Mouse (Mus musculus): ENCODE data around the gene Pan2. TPM values are rescaled to one million over a fixed set of nuclear protein-coding genes. Genes with fewer than 3 reads are reported as not detected.

Gene Pan2
- polyA plus RNA-seq, 1 experiment = 5.0 TPM

GRCm38 (mm10) chr10:128370601-128371000 is 67.5 kb downstream of the Pan2 start:
- no peak for TF ChIP-seq MAX (IDR thresholded peaks at IDR 0.05)
- no peaks in the 10 kb centered on the region for H3K79me2 ChIP-seq (ENCODE audit: control insufficient read depth, insufficient read depth)
- H3K4me3 ChIP-seq (ENCODE audit: insufficient read depth, poor library complexity, severe bottlenecking) = no peak overlapping the region
- no peaks in the 10 kb centered on the region for H3K27me3 ChIP-seq (ENCODE audit: control insufficient read depth, insufficient read depth, insufficient read length)
- H3K79me3 ChIP-seq (ENCODE audit: low read depth) = no peaks in the 10 kb centered on the region
- H3ac ChIP-seq (ENCODE audit: control insufficient read depth, insufficient read length, low read depth) = no peak overlapping the region
- no peaks in the 10 kb centered on the region for H3K36me3 ChIP-seq (ENCODE audit: control insufficient read depth, insufficient read depth)

Other genes with a start within 250 kb of the Pan2 start
- gene Ptges3, start 244.4 kb upstream of the Pan2 start, polyA plus RNA-seq (2012; fragmentation: generic; extraction: Trizol) = 133 TPM
- gene Atp5b, start 220.1 kb upstream of the Pan2 start, polyA plus RNA-seq (2012; fragmentation: generic; extraction: Trizol) = 3,917 TPM
- gene Baz2a, start 211.8 kb upstream of the Pan2 start, polyA plus RNA-seq (2012; fragmentation: generic; extraction: Trizol) = 8.2 TPM
- gene Rbms2, start 123.0 kb upstream of the Pan2 start, polyA plus RNA-seq (2012; fragmentation: generic; extraction: Trizol) = 61.4 TPM
- 2.8 TPM for gene Gls2, start 108.9 kb upstream of the Pan2 start, polyA plus RNA-seq (2012; fragmentation: generic; extraction: Trizol)
- 13.4 TPM for gene Spryd4, start 91.5 kb upstream of the Pan2 start, polyA plus RNA-seq (2012; fragmentation: generic; extraction: Trizol)
- gene Mip, start 77.5 kb upstream of the Pan2 start, polyA plus RNA-seq (2012; fragmentation: generic; extraction: Trizol) = not detected
- gene Timeless, start 71.3 kb upstream of the Pan2 start, polyA plus RNA-seq (2012; fragmentation: generic; extraction: Trizol) = 17.7 TPM
- 0.16 TPM for gene Apon, start 49.2 kb upstream of the Pan2 start, polyA plus RNA-seq (2012; fragmentation: generic; extraction: Trizol)
- gene Apof, start 34.7 kb upstream of the Pan2 start, polyA plus RNA-seq (2012; fragmentation: generic; extraction: Trizol) = not detected
- gene Stat2, start 32.8 kb upstream of the Pan2 start, polyA plus RNA-seq (2012; fragmentation: generic; extraction: Trizol) = 3.9 TPM
- not detected for gene Il23a, start 4.6 kb upstream of the Pan2 start, polyA plus RNA-seq (2012; fragmentation: generic; extraction: Trizol)
- gene Cnpy2, start 19.1 kb downstream of the Pan2 start, polyA plus RNA-seq (2012; fragmentation: generic; extraction: Trizol) = 102 TPM
- gene Cs, start 34.4 kb downstream of the Pan2 start, polyA plus RNA-seq (2012; fragmentation: generic; extraction: Trizol) = 212 TPM
- gene Coq10a, start 65.7 kb downstream of the Pan2 start, polyA plus RNA-seq (2012; fragmentation: generic; extraction: Trizol) = 13.7 TPM
- gene Ankrd52, start 73.8 kb downstream of the Pan2 start, polyA plus RNA-seq (2012; fragmentation: generic; extraction: Trizol) = 35.9 TPM
- gene Slc39a5, start 97.9 kb downstream of the Pan2 start, polyA plus RNA-seq (2012; fragmentation: generic; extraction: Trizol) = not detected
- 93.0 TPM for gene Nabp2, start 108.2 kb downstream of the Pan2 start, polyA plus RNA-seq (2012; fragmentation: generic; extraction: Trizol)
- 34.0 TPM for gene Rnf41, start 108.3 kb downstream of the Pan2 start, polyA plus RNA-seq (2012; fragmentation: generic; extraction: Trizol)
- 48.4 TPM for gene Smarcc2, start 155.9 kb downstream of the Pan2 start, polyA plus RNA-seq (2012; fragmentation: generic; extraction: Trizol)
- gene Myl6, start 190.8 kb downstream of the Pan2 start, polyA plus RNA-seq (2012; fragmentation: generic; extraction: Trizol) = 3,169 TPM
- gene Myl6b, start 195.3 kb downstream of the Pan2 start, polyA plus RNA-seq (2012; fragmentation: generic; extraction: Trizol) = 16.7 TPM
- gene Esyt1, start 222.5 kb downstream of the Pan2 start, polyA plus RNA-seq (2012; fragmentation: generic; extraction: Trizol) = 120 TPM
- gene Zc3h10, start 244.4 kb downstream of the Pan2 start, polyA plus RNA-seq (2012; fragmentation: generic; extraction: Trizol) = 13.0 TPM
- gene Rpl41, start 246.0 kb downstream of the Pan2 start, polyA plus RNA-seq (2012; fragmentation: generic; extraction: Trizol) = 13,760 TPM

Measured in C2C12 (cell line).